Comparison of ENCODE assay signal across 18 mouse cellular contexts in the genomic region with DNA sequence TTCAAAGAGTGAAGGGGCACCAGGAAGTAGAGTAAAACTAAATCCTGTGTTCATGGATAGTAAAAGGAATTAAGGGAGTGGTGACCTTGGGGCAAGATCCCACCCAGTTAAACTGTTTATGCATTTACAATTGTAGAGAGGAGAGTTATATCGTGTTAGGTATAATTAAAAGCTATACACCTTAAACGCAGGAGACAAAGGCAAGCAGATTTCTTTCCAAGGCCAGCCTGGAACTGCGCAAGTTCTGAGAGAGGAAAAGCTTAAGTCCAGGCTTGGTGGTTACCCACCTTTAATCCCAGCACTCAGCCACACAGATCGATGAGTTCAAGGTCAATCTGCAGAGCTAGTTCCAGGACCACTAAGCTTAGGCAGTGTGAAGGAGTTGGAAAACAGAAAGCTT.
"Had no signal": no experiment of that assay in that cellular context is flagged by ENCODE, and none has a peak within 500 bp of the region (broad histone marks: within the 10 kb centered on the region; RNA-seq: fewer than 3 reads in every experiment).

No protein-coding gene starts in this region.

- H3K4me3 ChIP-seq: layer of hippocampus, adult 2 months; limb, embryonic 12.5 days; limb, embryonic 15.5 days; liver, embryonic 12.5 days; liver, embryonic 15.5 days; stomach, embryonic 15.5 days had no signal

- H3K27me3 ChIP-seq: limb, embryonic 12.5 days; limb, embryonic 15.5 days; liver, embryonic 12.5 days; liver, embryonic 15.5 days; stomach, embryonic 15.5 days had no signal

- DNase-seq: kidney, adult 2 months; kidney, postnatal 25 days; layer of hippocampus, adult 9-11 months; layer of hippocampus, postnatal 36 days; left cerebral cortex, postnatal 4 days; lung, adult 2 months; lung, postnatal 14 days; lung, postnatal 4 days; midbrain, embryonic 14.5 days; thymus, postnatal 25 days had no signal

- H3K4me1 ChIP-seq: limb, embryonic 12.5 days; limb, embryonic 15.5 days; stomach, embryonic 15.5 days had no signal

- H3K27ac ChIP-seq: kidney, postnatal 0 days; layer of hippocampus, adult 2 months; limb, embryonic 12.5 days; limb, embryonic 15.5 days; liver, embryonic 12.5 days; liver, embryonic 15.5 days; stomach, embryonic 15.5 days had no signal

- H3K4me2 ChIP-seq: limb, embryonic 12.5 days; limb, embryonic 15.5 days; liver, embryonic 12.5 days; liver, embryonic 15.5 days; midbrain, embryonic 11.5 days; stomach, embryonic 15.5 days had no signal

- H3K36me3 ChIP-seq: limb, embryonic 12.5 days; limb, embryonic 15.5 days; liver, embryonic 12.5 days; liver, embryonic 15.5 days; stomach, embryonic 15.5 days had no signal

- H3K9me3 ChIP-seq: limb, embryonic 12.5 days; limb, embryonic 15.5 days; liver, embryonic 12.5 days; liver, embryonic 15.5 days; stomach, embryonic 15.5 days had no signal

- H3K9ac ChIP-seq: limb, embryonic 12.5 days; limb, embryonic 15.5 days; liver, embryonic 12.5 days; liver, embryonic 15.5 days; stomach, embryonic 15.5 days had no signal

- ATAC-seq: liver, embryonic 12.5 days had no signal
